Mouse (Mus musculus) bone marrow, adult 2 months (tissue): Measurements from ENCODE around the gene Muc3. TPM values are rescaled to one million over a fixed set of nuclear protein-coding genes. Genes with fewer than 3 reads are reported as not detected.

Experiments used
- H3K27ac ChIP-seq: fragments of 200-500 bp; 2 replicates; pipeline ENCODE4 v1.5.1; 2012; ENCODE audit warnings: low read depth, mild to moderate bottlenecking, control low read depth, inconsistent platforms, low read length; ENCODE audit not compliant: control insufficient read depth, poor library complexity, insufficient read depth
- H3K4me1 ChIP-seq: fragments of 200-500 bp; 2 replicates; pipeline ENCODE4 v1.6.1; 2011; ENCODE audit warnings: low read length; ENCODE audit not compliant: control insufficient read depth, insufficient read depth
- H3K4me3 ChIP-seq: fragments of 200-500 bp; replicated peaks from 2 replicates; pipeline ENCODE3; 2011; ENCODE audit warnings: mild to moderate bottlenecking, low read depth, low read length, control low read depth; ENCODE audit not compliant: control insufficient read depth
- CTCF ChIP-seq: fragments of 200-500 bp; IDR thresholded peaks from 2 replicates; pipeline ENCODE4 v1.5.1; 2011; ENCODE audit warnings: low read length, control low read depth; ENCODE audit not compliant: control insufficient read depth, insufficient read depth
- POLR2A ChIP-seq: fragments of 200-500 bp; IDR thresholded peaks from 2 replicates; pipeline ENCODE4 v1.6.1; 2011; ENCODE audit warnings: low read depth, mild to moderate bottlenecking, control low read depth, low read length, borderline replicate concordance; ENCODE audit not compliant: control insufficient read depth
- WGBS: fragments of 180-500 bp; shearing (Covaris S2); methylation state at CpG from one replicate; pipeline ENCODE4 v1.1.7; 2018; 5-methylcytosine and 5-hydroxymethylcytosine counted together
- polyA plus RNA-seq: library from polyadenylated mRNA; stranded (reverse); fragments of >200 nt; gene quantifications from 2 replicates; pipeline ENCODE4 v1.2.4, GENCODE M21; 2011; ENCODE audit warnings: low replicate concordance; ENCODE audit not compliant: missing spikeins, insufficient read depth, insufficient read length

Gene Muc3
- polyA plus RNA-seq, 1 experiment: not detected

DNA sequence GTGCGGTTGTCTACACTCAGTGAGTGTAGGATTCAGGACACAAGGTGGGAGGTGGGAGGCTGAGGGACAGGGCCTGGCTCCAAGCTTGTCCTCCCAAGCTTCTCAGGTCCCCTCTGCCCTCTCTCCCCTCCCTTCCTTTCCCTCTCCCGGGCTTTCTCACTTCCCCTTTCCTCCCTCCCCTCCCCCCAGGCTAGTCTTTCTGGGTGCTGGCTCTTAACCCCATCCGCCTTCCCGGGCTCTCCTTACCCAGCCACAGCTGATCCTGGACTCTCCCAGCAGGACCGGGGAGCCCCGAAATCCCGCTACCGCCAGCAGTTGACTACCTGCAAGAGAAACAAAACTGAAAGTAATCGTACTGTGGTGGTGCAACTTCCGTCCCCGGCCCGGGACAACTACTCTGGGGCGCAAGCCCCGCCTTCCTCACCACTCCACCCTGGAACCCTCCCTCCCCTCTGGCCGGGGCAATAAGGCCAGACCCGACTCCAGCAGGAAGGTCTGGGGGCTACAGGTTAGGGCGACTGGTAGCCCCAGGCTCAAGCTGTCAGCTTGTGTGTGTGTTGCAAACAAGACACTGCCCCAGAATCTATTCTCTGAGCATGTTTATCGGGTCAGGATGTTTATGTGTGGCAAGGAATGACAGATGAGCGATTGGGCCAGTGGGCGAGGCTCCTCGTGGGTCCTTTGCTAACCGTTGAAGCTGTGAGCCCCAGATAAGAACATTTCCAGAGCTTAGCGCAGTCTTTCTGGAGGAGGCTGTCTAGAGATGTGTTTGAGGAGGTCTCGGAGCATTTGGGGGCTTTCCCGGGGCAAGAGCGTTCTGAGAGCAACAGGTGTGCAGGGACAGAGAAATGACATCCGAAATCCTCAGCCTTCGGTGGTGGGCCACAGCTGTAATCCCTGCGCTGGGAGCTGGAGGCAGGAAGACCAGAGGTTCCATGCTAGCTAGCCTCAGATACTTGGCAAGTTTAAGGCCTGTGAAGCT lies 33.0 kb downstream of the Muc3 start, which contains the start of gene Trim56:
Gene Trim56 (minus strand): TSS at position 344 of the 982 bp plus-strand sequence.
- Histone ChIP-seq H3K4me3 (peak within 1 kb of the TSS; percentile 88), H3K27ac (peak within 1 kb of the TSS; percentile 95), H3K4me1 (peaks cover 3% of the 10 kb centered on the region; the same call in 1 of the 2 replicates)
- TF ChIP-seq CTCF (no peak), POLR2A (peak; percentile 75; the same call in 1 of the 2 replicates)
- 4% methylated on average over 29 of the region's 29 CpGs for WGBS

DNA sequence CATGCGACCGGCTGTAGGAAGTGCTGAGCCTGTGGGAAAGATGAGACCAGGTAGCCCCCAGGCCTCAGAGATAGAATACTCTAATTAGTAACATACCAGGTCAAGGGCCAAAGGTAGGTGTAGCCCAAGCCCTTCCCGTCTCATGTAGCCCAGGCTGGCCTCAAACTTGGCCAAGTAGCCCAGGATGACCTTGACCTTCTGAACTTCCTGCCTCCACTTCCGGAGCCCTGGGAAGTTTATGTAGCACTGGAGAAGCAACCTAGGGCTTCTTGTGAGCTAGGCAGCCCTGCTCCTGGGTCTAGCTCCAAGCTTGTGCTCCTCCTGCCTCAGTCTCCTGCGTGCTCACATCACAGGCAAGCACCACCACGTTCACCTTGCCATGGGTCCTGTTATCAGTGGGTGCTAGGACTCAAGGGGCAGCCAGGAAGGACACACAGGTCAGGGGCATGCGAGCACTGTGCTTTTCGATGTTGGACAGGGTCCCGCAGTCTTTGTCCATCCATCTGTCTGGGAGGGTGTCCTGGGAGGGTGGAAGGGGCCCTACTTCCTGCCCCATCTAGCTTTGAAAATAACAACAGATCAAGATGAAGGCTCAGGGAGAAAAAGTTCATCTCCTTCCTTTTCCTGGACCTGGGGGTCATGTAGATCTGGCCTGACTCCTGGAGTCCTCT lies 34.1 kb downstream of the Muc3 start:
- Histone ChIP-seq H3K4me3 (peak overlapping the region; percentile 88), H3K27ac (peak overlapping the region; percentile 95; the same call in 1 of the 2 replicates), H3K4me1 (peaks cover 3% of the 10 kb centered on the region; the same call in 1 of the 2 replicates)
- 58% methylated on average over 9 of the region's 9 CpGs for WGBS
- TF ChIP-seq POLR2A: no peak
- no peak for TF ChIP-seq CTCF

DNA sequence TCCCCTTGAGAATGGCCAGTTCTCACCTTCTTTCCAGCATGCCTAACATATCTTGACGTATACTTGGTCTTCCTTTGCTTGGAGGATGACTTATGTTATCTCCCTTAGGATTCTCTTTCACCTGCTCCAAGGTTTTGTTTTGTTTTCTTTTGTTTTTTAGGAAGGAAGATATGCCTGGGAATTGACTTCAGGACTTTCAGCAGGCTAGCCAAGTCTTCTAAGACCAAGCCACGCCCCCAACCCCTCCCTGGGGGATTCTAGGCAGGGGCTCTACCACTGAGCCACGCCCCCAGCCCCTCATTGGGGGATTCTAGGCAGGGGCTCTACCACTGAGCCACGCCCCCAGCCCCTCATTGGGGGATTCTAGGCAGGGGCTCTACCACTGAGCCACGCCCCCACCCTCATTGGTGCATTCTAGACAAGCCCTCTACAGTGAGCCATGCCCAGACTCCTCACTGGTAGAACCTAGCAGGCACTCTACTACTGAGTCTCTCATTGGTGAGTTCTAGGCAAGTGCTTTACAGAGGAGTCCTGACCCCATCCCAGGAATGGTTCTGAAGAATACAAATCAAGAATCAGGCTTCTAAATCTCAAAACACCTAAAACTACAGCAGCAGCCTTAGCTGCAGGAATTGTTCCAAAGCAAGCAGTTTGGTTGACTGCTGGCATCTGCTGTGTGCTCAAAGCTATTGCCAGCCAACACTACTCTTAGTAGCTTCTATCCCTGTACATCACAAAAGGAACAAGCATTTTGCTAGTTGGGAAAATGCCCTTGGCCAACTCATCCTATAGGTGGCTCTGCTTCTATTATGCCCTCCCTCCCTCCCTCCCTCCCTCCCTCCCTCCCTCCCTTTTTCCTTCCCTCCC lies 37.3 kb downstream of the Muc3 start:
- 96% methylated on average over 5 of the region's 5 CpGs for WGBS
- no peak overlapping the region for H3K4me3 ChIP-seq
- no peak overlapping the region for H3K27ac ChIP-seq
- H3K4me1 ChIP-seq: peaks cover 3% of the 10 kb centered on the region; the same call in 1 of the 2 replicates
- no peak for TF ChIP-seq CTCF
- TF ChIP-seq POLR2A: no peak

DNA sequence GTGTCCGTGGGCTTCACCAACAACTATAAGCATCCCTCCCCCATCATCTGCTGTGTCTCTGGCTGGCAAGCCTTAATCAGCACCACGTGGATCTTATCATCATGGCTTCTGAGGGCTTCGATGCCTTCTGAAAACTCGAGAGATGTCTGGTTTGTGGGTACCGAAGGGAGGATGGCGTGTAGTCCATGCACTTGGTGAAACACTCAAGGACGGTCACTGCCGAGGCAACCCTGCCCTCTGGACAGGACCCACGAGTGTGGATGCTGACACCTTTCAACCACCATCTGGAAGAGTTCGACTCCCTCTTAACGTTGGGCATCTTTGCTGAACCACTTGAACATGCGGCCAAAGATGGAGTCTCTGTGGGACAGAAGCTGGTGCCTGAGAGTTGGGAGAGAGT lies 38.3 kb downstream of the Muc3 start:
- TF ChIP-seq POLR2A: no peak
- TF ChIP-seq CTCF: no peak
- 95% methylated on average over 12 of the region's 12 CpGs for WGBS
- H3K27ac ChIP-seq: no peak overlapping the region
- H3K4me3 ChIP-seq: no peak overlapping the region
- H3K4me1 ChIP-seq: peaks cover 3% of the 10 kb centered on the region; the same call in 1 of the 2 replicates

DNA sequence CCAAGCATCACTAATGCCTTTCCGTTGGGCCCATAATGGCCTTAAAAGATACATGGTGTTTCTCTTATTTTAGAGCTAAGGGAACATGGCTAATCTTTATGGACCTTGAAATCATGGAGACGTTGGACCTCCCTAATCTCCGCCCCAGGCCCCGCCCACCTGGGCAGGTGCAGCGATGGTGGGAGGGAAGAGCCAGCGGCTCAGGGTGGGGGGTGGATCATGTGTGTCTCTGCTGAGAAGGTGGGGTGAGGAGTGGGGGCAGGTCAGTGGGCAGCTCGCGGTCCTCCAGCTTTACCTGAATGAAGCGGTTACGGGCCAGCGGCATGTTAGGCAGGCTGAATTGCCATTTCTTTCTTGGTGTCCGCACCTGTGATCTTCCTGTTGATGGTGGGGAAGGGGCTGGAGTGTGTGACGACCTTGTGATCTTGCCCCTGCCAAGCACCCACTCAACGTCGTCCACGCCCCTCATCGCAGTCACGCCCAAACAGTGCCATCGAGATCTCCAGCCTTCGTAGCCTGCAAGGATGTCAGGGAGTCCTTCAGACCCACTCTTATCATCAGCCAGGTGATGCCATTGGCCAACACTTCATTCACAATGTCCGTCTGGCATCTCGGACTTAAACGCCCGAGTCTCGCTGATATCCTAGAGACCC lies 39.1 kb downstream of the Muc3 start:
- Histone ChIP-seq H3K27ac (no peak overlapping the region), H3K4me1 (peaks cover 2% of the 10 kb centered on the region; the same call in 1 of the 2 replicates), H3K4me3 (no peak overlapping the region)
- 90% methylated on average over 25 of the region's 25 CpGs for WGBS
- TF ChIP-seq POLR2A: peak; percentile 51; the same call in 1 of the 2 replicates
- TF ChIP-seq CTCF: no peak

DNA sequence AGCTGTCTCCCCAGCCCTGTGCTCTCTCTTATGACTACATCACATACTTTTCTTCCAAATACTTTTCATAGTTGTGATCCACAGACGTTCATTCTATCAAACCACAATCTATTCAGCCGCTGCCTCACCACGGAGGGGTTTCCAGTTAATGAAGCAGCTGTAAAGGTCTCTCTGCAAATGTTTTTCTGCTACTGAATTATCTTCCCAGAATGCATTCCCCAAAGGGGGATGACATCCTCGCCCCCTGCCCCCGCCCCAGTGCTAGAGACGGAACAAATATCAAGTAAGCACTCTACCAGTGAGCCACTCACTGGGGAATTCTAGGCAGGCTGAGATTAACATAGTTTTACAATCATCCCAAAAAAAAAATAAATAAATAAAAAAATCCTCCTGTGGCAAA lies 41.0 kb downstream of the Muc3 start:
- Histone ChIP-seq H3K4me3 (no peak overlapping the region), H3K4me1 (peaks cover 3% of the 10 kb centered on the region; the same call in 1 of the 2 replicates), H3K27ac (no peak overlapping the region)
- WGBS: 74% methylated on average over 6 of the region's 6 CpGs
- TF ChIP-seq POLR2A (no peak), CTCF (no peak)

DNA sequence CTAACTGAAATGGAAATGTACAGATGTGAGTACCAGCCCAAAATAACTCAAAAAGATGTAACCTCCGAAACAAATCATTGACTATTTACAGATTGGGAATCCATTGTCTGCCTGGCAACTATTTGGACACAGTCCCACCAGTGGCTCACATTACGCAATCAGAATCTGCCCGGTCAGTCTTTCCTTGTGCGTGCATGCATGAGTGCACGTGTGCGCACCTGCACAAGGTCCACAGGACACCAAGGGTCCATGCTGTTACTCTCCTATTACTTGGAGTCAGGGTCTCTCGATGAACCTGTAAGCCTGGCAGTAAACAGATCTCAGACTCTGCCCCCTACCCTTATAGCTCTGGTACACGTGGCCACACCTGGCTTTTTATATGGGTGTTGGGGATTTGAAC lies 41.5 kb downstream of the Muc3 start:
- no peak overlapping the region for H3K27ac ChIP-seq
- WGBS: 72% methylated on average over 8 of the region's 8 CpGs
- TF ChIP-seq CTCF (no peak), POLR2A (no peak)
- H3K4me1 ChIP-seq: peaks cover 3% of the 10 kb centered on the region; the same call in 1 of the 2 replicates
- no peak overlapping the region for H3K4me3 ChIP-seq
